Mouse (Mus musculus) fat pad, adult 2 months (tissue): ENCODE data around the gene Rtel1.
A peak's percentile ranks its signal among the peaks of the same experiment; 100 is the strongest.

Source experiments
- DNase-seq: peaks from one replicate; pipeline ENCODE4 v3.0.0-alpha.2; 2011; ENCODE audit warnings: low read depth, low spot score; ENCODE audit errors: extremely low read depth

Rtel1 gene

DNA sequence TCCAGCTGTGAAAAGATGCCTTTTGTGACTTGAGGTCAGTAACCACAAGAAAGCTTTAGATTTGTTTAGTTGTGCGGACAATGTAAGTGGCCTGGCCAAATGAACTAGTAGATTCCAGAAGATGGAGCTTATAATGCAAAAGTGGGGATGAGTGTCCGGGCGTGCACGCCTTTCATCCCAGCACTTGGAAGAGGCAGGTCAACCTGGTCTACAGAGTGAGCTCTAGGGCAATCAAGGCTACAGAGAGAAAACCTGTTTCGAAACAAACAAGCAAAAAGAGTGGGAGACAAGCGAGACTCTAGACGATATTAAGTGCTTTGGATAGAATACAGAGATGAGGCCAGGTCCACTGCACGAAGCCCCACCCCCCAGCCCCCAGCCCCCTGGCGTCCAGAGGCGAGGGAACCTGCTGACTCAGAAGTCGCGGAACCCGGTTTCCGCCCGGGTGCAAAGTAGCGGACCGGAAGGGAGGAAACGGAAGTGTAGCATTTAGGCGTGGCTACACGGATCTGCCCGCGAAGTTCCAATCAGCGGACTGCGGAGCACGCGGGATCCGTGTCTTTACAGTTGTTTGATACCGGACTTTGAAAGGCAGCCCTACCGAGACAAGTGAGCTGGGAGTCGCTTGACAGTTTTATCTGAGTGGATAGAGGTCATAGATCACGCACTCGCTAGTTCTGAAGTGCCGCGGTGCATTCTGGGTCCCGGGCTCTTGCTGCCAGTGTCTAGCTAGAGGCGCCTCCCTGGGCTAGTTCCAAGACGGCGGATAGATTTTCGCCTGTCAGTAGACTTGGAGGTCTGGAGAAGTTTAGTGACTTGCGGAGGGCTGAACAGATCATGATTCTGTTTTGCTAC lies at the start of gene Rtel1:
Gene Rtel1 (plus strand): TSS at position 492 of the 855 bp plus-strand sequence.
- DNase-seq: no peak

DNA sequence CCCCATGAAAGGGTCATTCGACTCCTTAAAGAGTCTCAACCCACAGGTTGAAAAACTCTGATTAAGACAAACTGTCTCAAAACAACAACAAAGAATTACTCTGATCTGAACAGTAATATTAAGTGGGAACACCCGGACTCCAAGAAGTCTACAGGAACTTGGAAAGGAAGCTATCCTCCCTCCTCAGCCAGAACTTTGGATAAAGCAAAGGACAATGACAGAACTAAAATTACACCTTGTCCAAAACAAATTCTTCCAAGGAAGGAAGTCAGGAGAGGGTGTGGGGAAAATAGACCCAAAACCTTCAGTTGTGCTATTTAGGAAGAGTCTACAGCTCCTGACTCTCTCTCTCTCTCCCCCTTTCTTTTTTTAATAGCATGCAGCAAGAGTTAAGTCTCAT lies 47.4 kb upstream of the Rtel1 start:
- no peak for DNase-seq

DNA sequence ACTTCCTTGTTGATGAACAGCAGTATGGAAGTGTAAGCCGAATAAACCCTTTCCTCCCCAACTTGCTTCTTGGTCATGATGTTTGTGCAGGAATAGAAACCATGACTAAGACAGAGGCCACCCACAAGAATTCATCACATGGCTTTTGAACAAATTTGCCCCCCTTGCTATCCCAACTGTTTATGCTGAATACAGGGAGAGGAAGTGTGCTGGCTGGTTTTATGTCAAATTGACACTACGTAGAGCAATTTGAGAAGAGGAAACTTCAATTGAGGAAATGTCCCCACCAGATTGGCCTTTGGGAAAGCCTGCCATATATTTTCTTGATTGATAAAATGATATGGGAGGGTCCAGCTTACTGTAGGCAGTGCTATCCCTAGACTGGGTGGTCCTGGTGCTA lies 45.7 kb upstream of the Rtel1 start:
- no peak for DNase-seq

DNA sequence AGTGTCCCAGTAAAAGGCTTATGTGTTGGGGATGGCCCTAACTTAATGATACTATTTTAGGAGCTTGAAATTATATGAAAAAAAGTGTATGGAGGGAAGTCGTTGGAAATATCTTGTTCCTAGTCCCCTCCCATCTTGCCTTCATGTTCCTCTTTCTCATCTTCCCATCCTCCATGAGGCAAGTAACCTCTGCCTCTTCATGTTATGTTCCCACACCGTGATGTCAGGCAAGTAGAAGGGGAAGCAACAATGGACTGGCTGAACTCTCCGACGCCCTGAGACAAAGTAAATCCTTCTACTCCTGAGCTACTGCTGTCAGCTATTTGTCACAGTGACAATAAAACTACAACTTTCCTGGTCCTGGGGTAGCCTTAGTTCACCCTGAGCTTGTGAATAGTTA lies 44.9 kb upstream of the Rtel1 start:
- DNase-seq: no peak

DNA sequence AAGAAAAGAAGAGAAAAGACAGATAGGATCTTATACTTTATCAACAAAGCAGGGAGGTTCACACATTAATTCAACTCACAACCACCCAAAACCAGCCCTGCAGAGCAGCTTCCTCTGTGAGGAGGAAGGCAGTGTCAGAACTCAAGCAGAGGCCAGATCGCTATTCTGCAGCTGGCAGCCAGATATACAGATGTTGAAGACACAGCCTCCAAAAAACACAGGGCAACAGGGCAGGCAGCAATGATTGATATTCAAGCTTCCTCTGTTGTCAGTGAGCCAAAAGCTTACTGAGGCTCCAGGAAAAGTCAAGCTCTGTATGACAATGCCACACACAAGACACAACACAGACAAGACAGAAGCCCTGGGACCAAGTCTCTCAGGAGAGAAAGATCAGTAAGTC lies 42.8 kb upstream of the Rtel1 start:
- no peak for DNase-seq

DNA sequence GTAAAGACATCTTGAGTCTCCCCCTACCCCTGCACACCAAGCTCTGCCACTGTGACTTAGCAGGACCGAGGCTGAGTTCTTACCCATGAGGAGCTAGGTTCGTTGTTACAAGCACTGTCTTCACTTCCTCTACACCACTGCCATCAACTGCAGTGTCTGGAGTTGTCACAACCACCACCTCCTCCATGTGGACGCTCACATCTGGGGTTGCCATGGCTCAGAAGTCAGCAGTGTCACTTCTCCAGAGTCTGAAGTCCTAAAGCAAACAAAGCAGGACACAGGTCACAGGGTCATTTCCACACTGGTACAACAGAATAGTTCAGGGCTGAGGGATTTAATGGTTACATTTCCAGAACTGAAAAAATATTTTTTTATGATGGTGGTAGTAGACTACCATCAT lies 41.7 kb upstream of the Rtel1 start:
- DNase-seq: no peak

DNA sequence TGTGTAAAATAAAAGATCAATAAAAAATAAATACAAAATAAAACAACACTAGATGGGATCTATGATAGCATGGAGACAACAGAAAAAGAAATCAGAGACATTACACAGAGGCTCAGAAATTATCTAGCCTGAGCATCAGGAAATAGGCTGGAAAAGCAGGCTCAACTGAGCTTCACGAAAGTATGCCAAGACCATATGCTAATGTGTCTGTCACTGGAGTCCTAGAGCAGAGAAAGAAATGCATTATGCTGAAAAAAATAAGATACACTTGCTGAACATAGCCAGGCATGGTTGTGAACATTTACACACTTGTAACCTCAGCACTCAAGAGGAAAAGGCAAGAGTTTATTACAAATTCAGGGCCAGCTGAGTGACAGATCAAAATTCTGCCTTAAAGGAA lies 39.6 kb upstream of the Rtel1 start:
- DNase-seq: no peak

DNA sequence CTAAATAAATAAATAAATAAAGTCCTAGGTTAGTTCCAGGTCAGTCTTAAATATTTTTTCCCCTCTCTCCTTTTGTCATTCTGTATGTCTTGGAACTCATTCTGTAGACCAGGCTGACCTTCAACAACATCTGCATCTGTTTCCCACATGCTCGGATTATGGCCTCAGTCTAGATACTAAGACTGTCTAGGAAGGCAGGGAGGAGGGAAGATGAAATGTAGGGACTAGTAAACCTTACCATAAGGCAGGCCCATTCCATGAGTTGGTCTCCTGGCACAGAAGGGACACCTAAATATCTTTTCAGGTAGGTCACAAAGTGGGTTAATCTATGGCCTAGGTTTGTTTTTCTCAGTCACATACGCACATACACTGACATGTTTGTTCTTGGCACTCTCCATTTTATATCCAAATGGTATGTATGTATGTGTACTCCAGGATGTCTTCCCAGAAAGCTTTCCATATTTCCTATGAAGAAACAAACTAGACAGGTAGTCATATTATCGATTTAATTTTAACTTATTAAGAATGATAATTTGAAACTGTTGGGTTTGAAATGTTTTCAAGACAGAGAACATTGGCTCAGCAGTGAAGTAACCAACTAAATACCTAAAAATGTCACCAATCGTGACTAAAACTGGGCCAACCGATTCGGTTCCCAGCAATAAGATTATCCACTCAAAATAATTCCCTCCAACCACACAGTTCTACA lies 32.8 kb upstream of the Rtel1 start:
- no peak for DNase-seq

DNA sequence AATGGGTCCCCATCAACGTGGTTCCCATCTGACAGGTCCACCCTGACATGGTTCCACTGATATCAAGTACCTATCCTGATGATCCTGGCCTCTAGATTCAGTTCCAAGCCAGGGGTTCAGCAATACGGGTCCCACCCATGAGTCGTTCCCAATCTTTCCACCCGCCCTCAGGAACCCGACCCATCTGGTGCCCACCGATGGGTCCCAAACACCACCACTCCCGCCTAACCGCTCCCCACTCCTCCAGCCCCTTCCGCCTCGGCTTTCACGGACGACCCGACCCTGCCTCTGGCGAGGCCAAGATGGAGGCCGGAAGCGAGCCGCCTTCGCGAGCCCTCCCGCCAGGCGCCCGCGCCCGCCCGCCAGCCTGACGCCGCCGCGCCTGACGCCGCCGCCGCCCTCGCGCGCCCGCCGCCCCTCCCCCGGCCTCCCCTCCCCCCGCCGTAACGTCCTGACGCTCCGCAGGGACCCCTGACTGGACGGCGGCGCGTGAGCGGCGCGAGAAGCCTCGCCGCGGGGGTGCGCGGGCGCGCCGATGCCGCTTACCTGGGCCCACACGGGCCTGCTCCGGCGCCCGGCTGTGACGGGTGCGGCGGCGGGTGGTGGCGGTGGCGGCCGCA lies 32.1 kb upstream of the Rtel1 start:
- no peak for DNase-seq

DNA sequence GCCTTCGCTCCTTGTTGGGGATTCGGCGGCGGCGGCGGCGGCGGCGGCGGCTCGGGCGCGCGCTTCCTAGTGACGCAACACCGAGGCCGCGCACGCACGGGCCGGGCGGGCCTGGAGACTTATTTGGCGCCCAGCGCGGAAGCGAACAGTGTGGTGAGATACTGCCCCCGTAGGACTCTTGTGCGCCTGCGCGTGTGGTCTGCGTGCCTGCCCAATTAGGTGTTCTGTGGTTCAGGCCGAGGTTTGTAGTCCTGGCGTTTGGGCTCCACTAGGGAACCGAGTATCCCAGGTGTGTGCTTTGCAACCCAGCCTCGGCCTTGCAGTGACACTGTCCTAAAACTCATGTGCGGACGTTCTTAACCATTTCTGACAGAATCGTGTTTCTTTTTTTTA lies 31.6 kb upstream of the Rtel1 start, which contains the start of gene Gmeb2:
Gene Gmeb2 (minus strand): TSS at position 78 of the 393 bp plus-strand sequence.
- DNase-seq: peak; percentile 50

DNA sequence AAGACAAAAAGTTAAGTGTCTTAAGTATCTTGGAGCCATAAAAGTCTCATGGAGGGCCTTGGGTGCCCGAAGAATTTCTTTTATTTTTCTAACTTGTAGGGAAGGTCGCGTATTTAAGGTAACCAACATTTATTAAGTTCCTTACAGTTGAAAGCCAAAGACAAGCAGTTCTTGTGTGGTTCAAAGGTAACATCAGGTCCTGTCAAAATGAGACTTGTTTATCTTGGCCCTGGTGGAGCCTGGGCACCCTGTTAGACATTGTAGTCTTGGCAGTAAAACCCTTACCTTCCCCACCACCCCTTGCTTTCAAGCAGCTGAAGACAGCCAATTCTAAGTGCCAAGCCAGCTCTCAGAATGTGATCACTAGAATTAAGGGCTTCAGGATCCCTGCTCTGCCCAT lies 30.8 kb upstream of the Rtel1 start:
- DNase-seq: no peak

DNA sequence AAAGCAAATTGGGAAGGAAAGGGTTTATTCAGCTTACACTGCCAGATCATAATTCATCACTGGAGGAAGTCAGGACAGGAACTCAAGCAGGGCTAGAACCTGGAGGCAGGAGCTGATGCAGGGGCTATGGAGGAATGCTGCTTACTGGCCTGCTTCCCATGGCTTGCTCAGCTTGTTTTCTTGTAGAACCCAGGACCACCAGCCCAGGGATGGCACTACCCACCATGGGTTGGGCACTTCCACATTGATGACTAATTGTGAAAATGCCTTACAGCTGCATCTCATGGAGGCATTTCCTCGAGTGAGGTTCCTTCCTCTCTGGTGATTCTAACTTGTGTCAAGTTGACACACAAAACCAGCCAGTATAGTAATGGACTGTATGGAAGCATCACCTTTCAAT lies 28.6 kb upstream of the Rtel1 start:
- no peak for DNase-seq

DNA sequence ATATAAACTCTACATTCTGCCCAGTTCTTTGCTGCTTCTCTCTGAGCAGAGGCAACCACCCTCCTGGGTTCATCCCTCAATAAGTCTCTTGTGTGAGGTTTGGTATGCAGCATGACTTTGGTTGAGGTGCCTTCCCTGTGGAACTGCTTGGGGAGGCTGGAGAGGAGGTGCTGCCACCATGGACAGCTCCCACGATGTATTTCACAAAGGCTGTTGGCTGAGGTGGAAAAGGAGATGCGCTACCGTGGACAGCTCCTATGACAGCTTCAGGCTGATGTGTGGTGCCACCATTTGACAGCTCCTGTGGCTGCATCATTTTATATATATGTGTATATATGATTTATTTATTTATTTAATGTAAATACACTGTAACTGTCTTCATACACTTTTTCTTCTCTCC lies 17.5 kb upstream of the Rtel1 start:
- DNase-seq: no peak

DNA sequence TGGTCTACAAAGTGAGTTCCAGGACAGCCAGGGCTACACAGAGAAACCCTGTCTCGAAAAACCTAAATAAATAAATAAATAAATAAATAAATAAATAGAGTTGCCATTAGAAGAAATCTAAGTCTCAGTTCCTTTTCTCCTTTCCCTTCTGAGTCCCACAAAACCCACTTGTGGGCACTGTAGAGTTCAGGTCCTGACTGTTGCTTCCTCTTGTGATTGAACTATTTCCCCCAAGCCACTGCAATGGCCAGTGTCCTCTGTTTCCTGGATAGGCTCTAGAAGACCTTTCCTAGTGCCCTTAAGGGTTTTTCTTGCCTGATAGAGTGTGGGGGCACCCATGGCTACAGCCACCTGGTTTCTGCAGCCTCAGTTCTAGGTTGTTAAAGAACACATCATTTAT lies 14.6 kb upstream of the Rtel1 start:
- DNase-seq: no peak

DNA sequence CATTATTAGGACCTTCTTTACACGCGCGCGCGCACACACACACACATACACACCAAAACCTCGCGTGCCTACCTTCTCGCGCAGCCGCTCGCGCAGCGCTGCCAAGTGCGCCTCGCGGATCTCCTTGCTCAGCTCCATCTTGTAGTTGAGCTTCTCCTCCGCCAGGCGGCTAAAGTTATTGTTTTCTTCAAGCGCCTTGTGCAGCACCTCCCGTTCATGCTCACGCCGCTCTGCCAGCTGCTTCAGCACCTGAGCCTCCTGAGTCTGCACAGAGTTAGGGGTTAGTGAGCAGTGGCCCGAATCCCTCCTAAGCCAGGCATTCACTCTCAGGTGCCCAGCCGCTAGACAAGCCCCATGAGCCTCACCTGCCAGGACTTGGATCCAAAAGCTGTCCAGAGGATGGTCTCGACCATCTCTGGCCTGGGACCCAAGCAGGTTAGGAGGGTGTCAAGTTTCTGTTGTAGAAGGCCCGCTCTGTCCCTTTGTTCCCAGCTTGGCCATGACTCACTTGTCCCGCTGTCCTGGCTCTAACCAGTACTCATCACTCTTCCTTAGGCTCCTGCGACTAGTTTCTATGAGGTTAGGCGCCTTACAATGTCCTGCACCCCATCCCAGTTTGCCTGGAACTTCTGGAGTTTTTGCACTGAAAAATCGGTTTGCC lies 12.3 kb upstream of the Rtel1 start:
- no peak for DNase-seq

DNA sequence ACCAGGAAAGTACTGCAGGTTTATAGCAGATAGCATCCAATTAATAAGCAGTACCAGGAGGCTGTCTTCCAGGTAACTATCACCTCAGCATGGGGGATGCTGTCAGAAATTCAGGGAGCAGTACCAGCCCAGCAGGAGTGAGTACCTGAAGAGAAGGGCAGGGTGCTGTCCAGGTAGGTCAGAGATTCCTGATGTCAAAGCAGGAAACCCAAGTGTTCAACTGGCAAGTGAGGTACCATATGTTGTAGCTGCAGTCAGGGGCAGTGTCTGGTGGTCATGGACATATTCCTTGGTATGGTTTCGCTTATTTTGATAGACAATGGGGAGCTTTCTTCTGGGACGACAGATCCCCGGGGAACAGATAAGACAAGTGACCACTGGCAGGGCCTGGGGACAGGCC lies 7.1 kb upstream of the Rtel1 start:
- DNase-seq: no peak

DNA sequence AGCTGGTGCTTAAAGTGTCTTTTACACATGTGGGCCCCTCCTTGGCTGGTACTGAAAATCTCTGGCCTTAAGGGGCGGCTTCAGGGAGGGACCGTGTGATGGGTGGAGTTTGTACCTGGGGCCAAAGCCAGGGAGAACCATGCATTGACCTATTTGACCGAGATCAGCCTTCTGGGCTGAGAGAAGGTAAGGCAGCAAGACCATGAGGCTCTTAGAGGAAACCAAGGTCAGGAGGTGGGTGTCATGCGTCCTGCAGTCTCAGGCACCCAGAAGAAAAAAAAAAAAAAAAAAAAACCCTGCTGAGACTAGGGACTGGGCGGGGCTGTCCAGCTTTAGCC lies 6.6 kb upstream of the Rtel1 start:
- no peak for DNase-seq

DNA sequence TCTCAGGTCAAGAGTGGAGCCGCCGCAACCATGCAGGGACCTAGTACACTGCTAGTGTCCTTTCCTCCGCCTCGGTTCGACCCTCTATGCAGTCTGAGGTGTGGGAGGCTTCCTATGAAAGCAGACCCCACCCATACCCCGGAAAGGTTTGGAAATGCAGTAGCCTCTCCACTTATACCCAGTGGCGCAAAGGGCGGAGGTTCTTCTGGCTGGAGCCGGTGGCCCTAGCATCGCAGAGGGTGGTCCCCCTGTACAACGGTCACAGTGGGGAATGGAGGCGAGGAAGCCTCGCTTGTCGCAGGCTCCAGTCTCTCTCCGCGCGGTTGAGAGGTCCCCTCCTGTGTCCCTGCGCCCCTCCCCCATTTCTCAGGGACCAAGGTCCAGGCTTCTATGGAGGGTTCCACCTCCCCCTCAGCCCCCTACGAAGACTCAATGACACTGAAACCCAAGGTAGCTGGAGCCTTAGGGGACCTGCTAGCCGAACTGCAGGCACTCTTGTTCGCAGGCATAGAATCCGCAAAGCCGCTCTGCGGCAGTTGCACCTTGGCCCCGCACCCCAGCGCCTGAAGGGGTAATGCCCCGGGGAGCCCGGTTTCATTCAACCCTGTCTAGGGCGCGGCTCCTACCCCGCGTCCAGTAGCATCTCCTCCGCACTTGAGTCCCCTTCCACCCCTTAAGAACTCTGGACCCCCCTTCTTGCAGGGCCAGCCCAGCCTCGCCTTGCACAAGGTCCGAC lies 6.0 kb upstream of the Rtel1 start:
- no peak for DNase-seq

DNA sequence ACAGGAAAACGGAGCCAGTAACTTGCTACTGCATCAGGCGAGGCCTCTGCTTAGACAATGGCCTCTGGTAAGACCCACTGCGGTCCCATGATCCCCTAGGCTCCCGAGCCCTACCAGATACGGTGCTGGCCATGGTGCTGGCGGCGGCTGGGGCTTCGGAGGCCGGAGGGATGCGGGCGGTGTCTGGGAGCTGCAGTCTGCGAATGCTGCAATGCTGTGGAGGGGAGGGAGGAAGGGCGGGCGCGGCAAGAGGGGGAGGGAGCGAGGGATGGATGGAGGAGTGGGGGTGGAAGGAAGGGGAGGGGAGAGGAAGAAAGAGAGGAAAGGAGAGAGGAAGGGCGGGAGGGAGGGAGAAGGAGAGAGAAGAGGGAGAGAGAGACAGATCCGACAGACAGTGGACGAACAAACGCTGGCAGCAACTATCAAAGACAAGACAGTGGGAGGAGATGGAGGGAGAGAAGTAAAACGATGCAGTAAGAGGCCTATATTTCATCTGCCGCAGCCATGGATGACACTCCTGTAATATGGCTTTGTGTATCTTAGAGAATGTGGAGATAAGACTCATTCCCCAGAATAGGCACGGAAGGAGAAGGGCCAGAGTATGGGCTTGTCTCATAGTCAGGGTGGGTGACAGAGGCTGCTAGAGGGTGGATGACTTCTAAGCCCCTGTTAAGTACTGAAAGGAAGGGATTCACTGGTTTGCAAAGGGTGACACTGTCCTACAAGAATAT lies 5.3 kb upstream of the Rtel1 start, which contains the start of gene Stmn3:
Gene Stmn3 (minus strand): TSS at position 421 of the 731 bp plus-strand sequence.
- DNase-seq: no peak

DNA sequence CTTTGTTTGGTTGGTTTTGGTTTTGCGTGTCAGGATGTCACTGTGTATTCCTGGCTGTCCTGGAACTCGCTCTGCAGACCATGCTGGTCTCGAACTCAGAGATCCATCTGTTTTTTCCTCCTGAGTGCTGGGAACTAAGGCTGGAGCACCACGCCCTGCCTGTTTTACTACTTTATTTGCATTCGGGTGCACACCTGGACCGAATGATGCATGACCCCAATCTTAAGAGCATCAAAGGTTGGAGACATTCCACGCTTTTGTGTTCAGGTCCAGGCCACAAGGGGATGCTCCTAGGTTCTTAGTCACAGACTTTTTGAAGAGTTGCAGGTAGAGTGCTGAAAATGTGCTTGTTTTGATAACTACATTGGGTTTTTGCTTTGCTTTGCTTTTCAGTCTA lies 562 bp downstream of the Rtel1 start:
- DNase-seq: no peak
